Mouse (Mus musculus): Measurements from ENCODE around the gene Ercc2.

DNA sequence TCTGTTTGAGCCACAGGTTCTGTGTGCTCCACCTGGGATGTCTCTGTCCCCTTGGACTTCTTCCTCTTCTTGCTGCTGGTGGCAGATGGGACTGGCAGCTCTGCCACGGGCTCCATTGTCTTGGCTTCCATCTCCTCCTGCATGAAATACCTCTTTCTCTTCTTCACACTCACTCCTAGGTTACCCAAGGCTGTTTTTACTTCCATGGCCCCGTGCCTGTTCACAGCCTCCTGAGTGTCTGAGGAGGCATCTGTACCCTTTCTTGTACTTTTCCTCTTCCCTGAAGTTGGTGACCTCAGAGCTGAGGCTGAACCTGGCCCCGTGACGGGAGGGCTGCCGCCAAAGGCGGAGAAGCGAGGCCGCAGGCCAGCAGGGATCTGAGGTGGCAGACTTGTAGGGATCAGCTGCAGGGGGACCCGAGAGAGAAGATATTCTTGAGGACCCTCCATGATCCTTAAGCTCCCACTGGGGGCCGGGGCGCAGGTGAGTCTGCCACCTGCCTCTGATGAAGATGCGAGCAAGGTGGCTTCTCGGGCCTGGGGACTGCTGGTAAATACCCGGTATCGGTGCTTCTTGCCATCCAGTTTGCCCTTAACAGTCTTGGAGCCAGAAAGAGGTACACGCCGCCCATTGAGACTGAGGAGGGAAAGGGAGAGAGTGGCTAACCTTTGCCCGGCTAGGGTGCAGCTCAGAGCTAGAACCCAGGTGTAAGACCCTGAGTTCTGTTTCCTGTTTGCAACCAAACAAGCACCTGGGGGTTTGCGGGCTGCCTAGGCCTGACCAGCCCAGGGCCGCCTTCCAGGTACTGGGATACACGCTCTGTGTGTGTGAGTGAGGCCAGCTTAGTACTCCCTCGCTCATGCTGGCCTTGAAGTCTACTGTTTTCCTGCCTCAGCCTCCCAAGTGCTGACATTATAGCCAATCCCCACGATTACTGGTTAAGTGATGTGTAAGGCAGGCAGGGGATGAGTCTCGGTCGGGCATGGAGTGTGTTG lies 24.1 kb upstream of the Ercc2 start:
- TF ChIP-seq POLR2A (IDR thresholded peaks at IDR 0.05; ENCODE audit: borderline replicate concordance, low read depth, low read length) (no peak), CTCF (IDR thresholded peaks at IDR 0.05; ENCODE audit: low read depth, low read length) (no peak)

Measured in bone marrow macrophage, adult 2 months (primary cell).